Mouse (Mus musculus) thymus, adult 2 months (tissue): ENCODE measurements around the gene Lsm2. TPM values are rescaled to one million over a fixed set of nuclear protein-coding genes. Genes with fewer than 3 reads are reported as not detected.
"Not testable (repeated sequence)": the region's sequence is repeated elsewhere in the genome, so short reads cannot be mapped to it uniquely, and the experiment has no call there.

Experiments
- DNase-seq: peaks from one replicate; pipeline ENCODE4 v3.0.0; 2021
- H3K27ac ChIP-seq: fragments of 200-500 bp; 2 replicates; pipeline ENCODE4 v1.5.1; 2012; ENCODE audit warnings: low read length, control low read depth; ENCODE audit not compliant: control insufficient read depth, insufficient read depth
- H3K27me3 ChIP-seq: fragments of 200-500 bp; 2 replicates; pipeline ENCODE4 v1.6.1; 2012; ENCODE audit warnings: mild to moderate bottlenecking, low read length, moderate library complexity, mixed read lengths; ENCODE audit not compliant: control insufficient read depth, insufficient read depth
- H3K36me3 ChIP-seq: fragments of 200-500 bp; 2 replicates; pipeline ENCODE4 v1.6.1; 2012; ENCODE audit warnings: mild to moderate bottlenecking, low read length, moderate library complexity; ENCODE audit not compliant: control insufficient read depth, insufficient read depth
- H3K4me1 ChIP-seq: fragments of 200-500 bp; replicated peaks from 2 replicates; pipeline ENCODE4 v1.6.1; 2012; ENCODE audit warnings: low read length; ENCODE audit not compliant: control insufficient read depth, insufficient read depth
- H3K4me3 ChIP-seq: fragments of 200-500 bp; 2 replicates; pipeline ENCODE4 v1.5.1; 2012; ENCODE audit warnings: mild to moderate bottlenecking, low read length, control low read depth, moderate library complexity; ENCODE audit not compliant: control insufficient read depth, insufficient read depth
- CTCF ChIP-seq: fragments of 200-500 bp; IDR thresholded peaks from 2 replicates; pipeline ENCODE4 v1.5.1; 2012; ENCODE audit warnings: mild to moderate bottlenecking, control low read depth, low read length, moderate library complexity, borderline replicate concordance; ENCODE audit not compliant: control insufficient read depth, poor library complexity, insufficient read depth; ENCODE audit errors: extremely low read depth
- POLR2A ChIP-seq: fragments of 200-500 bp; IDR thresholded peaks from 2 replicates; pipeline ENCODE4 v1.6.1; 2012; ENCODE audit warnings: mild to moderate bottlenecking, low read length, control low read depth, moderate library complexity; ENCODE audit not compliant: control insufficient read depth, poor library complexity, insufficient read depth; ENCODE audit errors: extremely low read depth
- WGBS: fragments of 180-500 bp; shearing (Covaris S2); methylation state at CpG from one replicate; pipeline ENCODE4 v1.1.7; 2018; 5-methylcytosine and 5-hydroxymethylcytosine counted together
- polyA plus RNA-seq: library from polyadenylated mRNA; depleted of rRNA; stranded (reverse); fragments of >200 nt; gene quantifications from 2 replicates; pipeline ENCODE4 v1.2.3, GENCODE M21; 2012

Lsm2 gene
- polyA plus RNA-seq, 1 experiment, result 207 TPM

DNA sequence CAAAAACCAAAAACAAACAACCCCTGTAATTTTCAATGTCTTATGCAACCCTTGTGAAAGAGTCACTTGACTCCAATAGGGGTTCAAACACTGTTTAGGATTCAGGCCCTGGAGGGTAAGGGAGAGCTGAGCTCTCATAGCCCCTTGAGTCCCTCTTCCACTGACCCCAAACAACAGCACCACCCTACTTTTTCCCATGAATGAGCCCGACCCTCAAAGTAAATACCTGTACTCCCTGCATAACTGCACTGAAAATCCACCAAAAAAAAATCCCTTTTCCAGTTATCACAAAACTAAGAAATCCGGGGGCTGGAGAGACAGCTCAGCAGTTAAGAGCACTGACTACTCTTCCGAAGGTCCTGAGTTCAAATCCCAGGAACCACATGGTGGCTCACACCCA, 25.8 kb upstream of the Lsm2 start:
- TF ChIP-seq POLR2A, result no peak
- no peak for TF ChIP-seq CTCF
- no peak overlapping the region for H3K27ac ChIP-seq
- H3K4me3 ChIP-seq, result no peak overlapping the region
- WGBS, result 91% methylated on average over 3 of the region's 3 CpGs
- no peaks in the 10 kb centered on the region; the same call in 1 of the 2 replicates for H3K27me3 ChIP-seq
- no peaks in the 10 kb centered on the region for H3K36me3 ChIP-seq
- DNase-seq, result no peak
- H3K4me1 ChIP-seq, result peaks cover 8% of the 10 kb centered on the region

DNA sequence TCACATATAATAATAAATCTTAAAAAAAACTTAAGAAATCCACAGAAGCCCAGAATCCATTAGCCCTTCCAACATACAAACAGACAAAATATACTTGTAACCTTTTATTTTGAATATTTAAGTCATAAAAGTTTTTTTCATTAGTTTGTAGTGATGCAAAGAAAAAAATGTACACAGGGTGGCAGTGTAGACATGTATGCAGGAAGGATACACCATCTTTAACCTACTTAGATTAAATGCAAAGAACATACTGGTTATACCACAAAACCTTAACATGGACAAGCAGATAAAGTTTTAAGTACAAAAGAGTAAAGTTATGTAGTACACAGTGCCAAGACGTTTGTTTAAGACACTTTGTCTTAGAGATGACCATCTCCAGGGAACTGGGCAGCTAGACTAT, 25.3 kb upstream of the Lsm2 start:
- H3K27me3 ChIP-seq, result no peaks in the 10 kb centered on the region; the same call in none of the 2 replicates
- no peak overlapping the region for H3K4me3 ChIP-seq
- no peaks in the 10 kb centered on the region for H3K36me3 ChIP-seq
- TF ChIP-seq CTCF, result no peak
- TF ChIP-seq POLR2A, result no peak
- H3K4me1 ChIP-seq, result peaks cover 8% of the 10 kb centered on the region
- no peak for DNase-seq
- no peak overlapping the region for H3K27ac ChIP-seq
- 24% methylated on average over 1 of the region's 1 CpGs for WGBS

DNA sequence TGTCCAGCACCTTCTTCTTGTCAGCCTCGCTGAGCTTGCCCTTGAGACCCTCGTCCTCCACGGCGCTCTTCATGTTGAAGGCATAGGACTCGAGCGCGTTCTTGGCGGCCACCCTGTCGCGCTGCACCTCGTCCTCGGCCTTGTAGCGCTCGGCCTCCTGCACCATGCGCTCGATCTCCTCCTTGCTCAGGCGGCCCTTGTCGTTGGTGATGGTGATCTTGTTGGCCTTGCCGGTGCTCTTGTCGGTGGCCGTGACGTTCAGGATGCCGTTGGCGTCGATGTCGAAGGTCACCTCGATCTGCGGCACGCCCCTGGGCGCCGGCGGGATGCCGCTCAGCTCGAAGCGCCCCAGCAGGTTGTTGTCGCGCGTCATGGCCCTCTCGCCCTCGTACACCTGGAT, 24.4 kb upstream of the Lsm2 start:
- H3K27me3 ChIP-seq, H3K4me1 ChIP-seq, H3K36me3 ChIP-seq, H3K27ac ChIP-seq, H3K4me3 ChIP-seq, DNase-seq: not testable (repeated sequence)
- WGBS, result 18% methylated on average over 38 of the region's 40 CpGs

DNA sequence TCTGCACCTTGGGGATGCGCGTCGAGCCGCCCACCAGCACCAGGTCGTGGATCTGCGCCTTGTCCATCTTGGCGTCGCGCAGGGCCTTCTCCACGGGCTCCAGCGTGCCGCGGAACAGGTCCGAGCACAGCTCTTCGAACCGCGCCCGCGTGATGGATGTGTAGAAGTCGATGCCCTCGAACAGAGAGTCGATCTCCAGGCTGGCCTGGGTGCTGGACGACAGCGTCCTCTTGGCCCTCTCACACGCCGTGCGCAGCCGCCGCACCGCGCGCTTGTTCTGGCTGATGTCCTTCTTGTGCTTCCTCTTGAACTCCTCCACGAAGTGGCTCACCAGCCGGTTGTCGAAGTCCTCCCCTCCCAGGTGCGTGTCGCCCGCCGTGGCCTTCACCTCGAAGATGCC, 23.7 kb upstream of the Lsm2 start:
- 35% methylated on average over 26 of the region's 40 CpGs for WGBS
- not testable (repeated sequence) for H3K27ac ChIP-seq, H3K4me3 ChIP-seq, DNase-seq, H3K36me3 ChIP-seq, H3K4me1 ChIP-seq, H3K27me3 ChIP-seq

DNA sequence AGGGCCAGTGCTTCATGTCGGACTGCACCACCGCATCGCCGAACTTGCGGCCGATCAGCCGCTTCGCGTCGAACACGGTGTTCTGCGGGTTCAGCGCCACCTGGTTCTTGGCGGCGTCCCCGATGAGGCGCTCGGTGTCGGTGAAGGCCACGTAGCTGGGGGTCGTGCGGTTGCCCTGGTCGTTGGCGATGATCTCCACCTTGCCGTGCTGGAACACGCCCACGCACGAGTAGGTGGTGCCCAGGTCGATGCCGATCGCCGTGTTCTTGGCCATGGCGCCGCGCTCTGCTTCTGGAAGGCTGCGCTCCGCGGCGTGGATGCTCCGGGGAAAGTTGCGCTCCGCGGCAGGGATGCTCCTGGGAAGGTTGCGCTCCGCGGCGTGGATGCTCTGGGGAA, 22.9 kb upstream of the Lsm2 start:
- DNase-seq, H3K27me3 ChIP-seq, H3K27ac ChIP-seq, H3K36me3 ChIP-seq, H3K4me1 ChIP-seq: not testable (repeated sequence)
- peak overlapping the region; percentile 42 for H3K4me3 ChIP-seq
- WGBS, result 1% methylated on average over 37 of the region's 47 CpGs

DNA sequence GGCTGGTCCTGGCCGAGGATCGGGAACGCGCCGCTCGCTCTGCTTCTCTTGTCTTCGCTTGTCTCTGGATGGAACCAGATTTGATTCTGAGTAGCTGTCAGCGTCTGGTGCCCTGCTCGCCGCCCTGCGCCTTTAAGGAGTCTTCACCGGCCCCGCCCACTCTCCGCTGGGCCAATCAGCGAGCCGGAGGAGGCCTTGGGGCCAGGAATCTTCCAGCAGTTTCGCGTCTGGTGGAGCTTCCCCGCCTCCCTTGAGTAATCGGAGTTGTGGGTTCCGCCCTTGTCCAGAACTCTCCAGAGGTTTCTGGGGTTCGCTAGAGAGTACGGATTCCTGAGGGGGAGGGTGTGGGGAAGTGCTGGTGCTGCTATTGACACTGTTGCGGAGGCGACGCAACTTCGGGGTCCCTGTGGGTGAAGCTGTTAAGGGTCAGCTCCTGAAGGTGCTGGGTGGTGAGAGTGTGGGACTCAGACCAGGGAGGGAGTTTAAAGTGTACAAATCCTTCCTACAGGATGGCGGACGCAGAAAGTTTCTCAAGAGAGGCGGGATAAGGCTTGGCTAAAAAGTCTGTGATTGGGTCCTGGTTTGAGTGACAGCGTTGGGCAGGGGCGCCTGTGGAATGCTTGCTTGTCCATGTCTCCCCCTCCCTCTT, 22.4 kb upstream of the Lsm2 start, which contains the start of gene Hspa1b:
Gene Hspa1b, minus strand, starts transcription at position 109 of the 649 bp plus-strand sequence.
- DNase-seq, result peak; percentile 75

DNA sequence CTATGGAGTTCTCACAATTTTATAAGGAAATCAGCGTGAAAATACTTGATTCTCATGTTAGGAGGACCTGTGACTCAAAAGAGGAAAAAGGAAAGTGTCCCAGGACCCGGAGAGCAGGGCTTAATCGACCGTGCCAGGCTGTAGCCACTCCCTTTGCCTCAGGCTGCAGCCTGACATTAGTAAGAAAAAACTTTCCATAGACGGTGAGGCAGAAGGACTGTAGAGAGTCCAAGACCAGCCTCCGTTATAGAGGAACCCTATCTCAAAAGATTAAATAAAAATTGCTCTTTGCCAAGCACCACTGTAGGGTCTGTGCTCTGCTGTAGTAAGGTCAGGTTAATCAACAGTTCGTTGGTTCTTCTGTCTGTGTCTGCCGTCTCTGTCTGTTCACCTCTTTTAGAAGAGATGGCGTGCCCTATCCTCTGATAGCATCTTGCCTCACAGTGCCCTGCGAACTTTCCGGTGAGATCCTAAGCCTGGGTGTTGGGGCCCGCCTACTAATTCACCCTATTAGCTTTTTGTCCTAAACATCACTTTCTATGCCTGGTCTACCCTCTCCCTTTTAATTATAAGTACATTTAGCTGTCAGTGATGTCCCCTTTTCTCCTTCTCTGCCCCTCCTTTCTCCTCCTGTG, 21.7 kb upstream of the Lsm2 start:
- no peak overlapping the region for H3K27ac ChIP-seq
- H3K36me3 ChIP-seq, result no peaks in the 10 kb centered on the region
- 17% methylated on average over 12 of the region's 12 CpGs for WGBS
- TF ChIP-seq CTCF (no peak), POLR2A (no peak)
- H3K4me3 ChIP-seq, result no peak overlapping the region
- no peak for DNase-seq
- no peaks in the 10 kb centered on the region; the same call in none of the 2 replicates for H3K27me3 ChIP-seq
- peaks cover 3% of the 10 kb centered on the region; the same call in 1 of the 2 replicates for H3K4me1 ChIP-seq

More for the DNA sequence above, 22.4 kb upstream of the Lsm2 start, which contains the start of gene Hspa1b:
- TF ChIP-seq CTCF, result 0 out of 2 replicates have a peak, but pooled peaks have one; percentile 22
- Histone ChIP-seq H3K27ac (peak within 1 kb of the TSS; percentile 28; the same call in 1 of the 2 replicates), H3K4me3 (peak within 1 kb of the TSS; percentile 53)
- not testable (repeated sequence) for H3K4me1 ChIP-seq, H3K27me3 ChIP-seq, H3K36me3 ChIP-seq
- WGBS, result under 1% methylated on average over 31 of the region's 32 CpGs
